Mouse (Mus musculus): ENCODE results near the gene Tmem151b. TPM values are rescaled to one million over a fixed set of nuclear protein-coding genes. Genes with fewer than 3 reads are reported as not detected.

Gene Tmem151b
- polyA plus RNA-seq, 1 experiment from 2014 or later: 41.3 TPM

GRCm38 (mm10) chr17:45578843-45579242 lies 29.4 kb upstream of the Tmem151b start:
- WGBS: 74% methylated on average over 7 of the region's 7 CpGs
- Histone ChIP-seq H3K27ac (ENCODE audit: low read length) (no peak overlapping the region), H3K4me2 (ENCODE audit: low read length) (no peak overlapping the region), H3K9ac (replicated peaks; ENCODE audit: low read depth, low read length) (no peak overlapping the region), H3K9me3 (ENCODE audit: control insufficient read depth, low read length) (no peaks in the 10 kb centered on the region), H3K4me1 (replicated peaks; ENCODE audit: control insufficient read depth, insufficient read depth, low read length) (peaks cover 11% of the 10 kb centered on the region), H3K36me3 (ENCODE audit: control insufficient read depth, insufficient read depth) (no peaks in the 10 kb centered on the region), H3K4me3 (replicated peaks; ENCODE audit: low read length) (no peak overlapping the region), H3K27me3 (replicated peaks; ENCODE audit: control insufficient read depth, insufficient read depth, low read length) (no peaks in the 10 kb centered on the region)
- ATAC-seq: no peak

DNA sequence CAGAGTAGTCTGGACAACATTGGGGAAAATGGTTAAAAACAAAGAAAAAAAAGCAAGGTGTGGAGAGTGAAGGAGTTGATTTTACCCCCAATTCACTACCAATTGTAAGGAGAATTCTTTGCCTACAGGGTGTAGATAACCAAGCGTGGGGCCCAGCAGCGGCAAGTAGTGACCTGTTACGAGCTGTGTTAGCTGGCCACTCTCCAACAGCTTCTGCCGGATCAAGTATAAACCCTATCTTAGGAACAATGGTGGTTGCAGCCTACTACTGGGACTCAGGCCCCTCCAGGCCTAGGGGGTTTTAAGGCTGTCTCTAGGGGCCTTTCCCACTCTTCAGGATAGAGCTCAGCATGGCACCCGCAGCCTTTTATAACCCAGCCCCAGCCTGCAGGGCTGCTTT lies 28.8 kb upstream of the Tmem151b start:
- 51% methylated on average over 5 of the region's 5 CpGs for WGBS
- Histone ChIP-seq H3K4me2 (ENCODE audit: low read length) (no peak overlapping the region), H3K9me3 (ENCODE audit: control insufficient read depth, low read length) (no peaks in the 10 kb centered on the region), H3K27me3 (replicated peaks; ENCODE audit: control insufficient read depth, insufficient read depth, low read length) (no peaks in the 10 kb centered on the region), H3K27ac (ENCODE audit: low read length) (no peak overlapping the region), H3K36me3 (ENCODE audit: control insufficient read depth, insufficient read depth) (no peaks in the 10 kb centered on the region), H3K4me3 (replicated peaks; ENCODE audit: low read length) (no peak overlapping the region), H3K9ac (replicated peaks; ENCODE audit: low read depth, low read length) (no peak overlapping the region), H3K4me1 (replicated peaks; ENCODE audit: control insufficient read depth, insufficient read depth, low read length) (peaks cover 11% of the 10 kb centered on the region)
- no peak for ATAC-seq

DNA sequence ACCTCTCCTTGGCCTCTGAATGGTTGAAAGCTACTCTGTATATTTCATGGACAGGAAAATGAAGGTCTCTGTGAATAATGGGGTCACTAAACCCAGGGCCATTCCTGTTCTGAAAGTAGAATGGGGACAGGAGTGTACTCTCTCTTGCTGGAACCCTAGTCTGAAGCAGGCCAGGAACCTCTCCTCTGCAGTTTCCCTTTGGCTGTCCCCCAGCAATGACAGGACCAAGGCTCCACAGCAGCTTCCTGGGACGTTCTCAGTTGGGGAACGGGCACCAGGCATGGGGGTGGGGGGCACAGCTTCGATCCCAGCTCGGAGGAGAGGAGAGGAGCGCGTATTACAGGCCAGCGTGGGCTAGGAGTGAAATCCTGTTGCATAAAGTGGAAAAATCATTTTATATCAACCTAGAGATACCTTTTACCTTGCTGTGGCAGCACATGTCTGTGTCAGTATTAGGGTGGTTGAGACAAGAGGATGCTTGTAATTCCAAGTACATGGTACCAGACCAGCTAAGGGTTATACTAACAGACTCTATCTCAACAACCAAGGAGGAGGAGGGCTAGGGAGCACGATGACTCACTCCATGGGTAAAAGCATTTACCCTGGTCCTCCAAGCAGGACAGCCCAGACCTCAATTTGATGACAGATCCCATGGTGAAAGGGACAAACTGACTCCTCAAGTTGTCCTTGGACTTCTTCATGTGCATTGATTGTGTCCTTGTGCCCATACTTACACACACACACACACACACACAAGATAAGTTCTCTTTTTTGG lies 25.8 kb upstream of the Tmem151b start:
- Histone ChIP-seq H3K4me3 (replicated peaks; ENCODE audit: low read length) (no peak overlapping the region), H3K27ac (ENCODE audit: low read length) (peak overlapping the region; percentile 98), H3K9ac (replicated peaks; ENCODE audit: low read depth, low read length) (no peak overlapping the region), H3K4me2 (ENCODE audit: low read length) (no peak overlapping the region), H3K9me3 (ENCODE audit: control insufficient read depth, low read length) (no peaks in the 10 kb centered on the region), H3K27me3 (replicated peaks; ENCODE audit: control insufficient read depth, insufficient read depth, low read length) (no peaks in the 10 kb centered on the region), H3K36me3 (ENCODE audit: control insufficient read depth, insufficient read depth) (peaks cover 12% of the 10 kb centered on the region), H3K4me1 (replicated peaks; ENCODE audit: control insufficient read depth, insufficient read depth, low read length) (peaks cover 22% of the 10 kb centered on the region)
- no peak for ATAC-seq
- 87% methylated on average over 8 of the region's 8 CpGs for WGBS

GRCm38 (mm10) chr17:45574129-45574761 lies 24.8 kb upstream of the Tmem151b start:
- H3K36me3 ChIP-seq (ENCODE audit: control insufficient read depth, insufficient read depth): peaks cover 23% of the 10 kb centered on the region
- peak overlapping the region; percentile 100 for H3K4me3 ChIP-seq (replicated peaks; ENCODE audit: low read length)
- peaks cover 22% of the 10 kb centered on the region for H3K4me1 ChIP-seq (replicated peaks; ENCODE audit: control insufficient read depth, insufficient read depth, low read length)
- ATAC-seq: peak; percentile 79
- no peaks in the 10 kb centered on the region for H3K27me3 ChIP-seq (replicated peaks; ENCODE audit: control insufficient read depth, insufficient read depth, low read length)
- no peaks in the 10 kb centered on the region for H3K9me3 ChIP-seq (ENCODE audit: control insufficient read depth, low read length)
- peak overlapping the region; percentile 77 for H3K4me2 ChIP-seq (ENCODE audit: low read length)
- H3K27ac ChIP-seq (ENCODE audit: low read length): peak overlapping the region; percentile 98
- peak overlapping the region; percentile 74 for H3K9ac ChIP-seq (replicated peaks; ENCODE audit: low read depth, low read length)
- 1% methylated on average over 17 of the region's 17 CpGs for whole genome bisulfite sequencing

GRCm38 (mm10) chr17:45573780-45574123 lies 24.3 kb upstream of the Tmem151b start:
- peak overlapping the region; percentile 100 for H3K4me3 ChIP-seq (replicated peaks; ENCODE audit: low read length)
- H3K4me2 ChIP-seq (ENCODE audit: low read length): peak overlapping the region; percentile 77
- peaks cover 28% of the 10 kb centered on the region for H3K36me3 ChIP-seq (ENCODE audit: control insufficient read depth, insufficient read depth)
- H3K9me3 ChIP-seq (ENCODE audit: control insufficient read depth, low read length): no peaks in the 10 kb centered on the region
- no peaks in the 10 kb centered on the region for H3K27me3 ChIP-seq (replicated peaks; ENCODE audit: control insufficient read depth, insufficient read depth, low read length)
- H3K9ac ChIP-seq (replicated peaks; ENCODE audit: low read depth, low read length): peak overlapping the region; percentile 74
- ATAC-seq: peak; percentile 56
- H3K27ac ChIP-seq (ENCODE audit: low read length): peak overlapping the region; percentile 98
- H3K4me1 ChIP-seq (replicated peaks; ENCODE audit: control insufficient read depth, insufficient read depth, low read length): peaks cover 22% of the 10 kb centered on the region
- WGBS: under 1% methylated on average over 18 of the region's 18 CpGs

GRCm38 (mm10) chr17:45573087-45573779 lies 23.8 kb upstream of the Tmem151b start, which contains the start of gene Hsp90ab1:
Gene Hsp90ab1, minus strand, starts transcription at chr17:45573271.
- under 1% methylated on average over 41 of the region's 41 CpGs for WGBS
- peak; percentile 76 for ATAC-seq

GRCm38 (mm10) chr17:45572103-45573086 lies 22.9 kb upstream of the Tmem151b start:
- ATAC-seq: peak; percentile 42
- peak overlapping the region; percentile 100 for H3K4me3 ChIP-seq (replicated peaks; ENCODE audit: low read length)
- under 1% methylated on average over 51 of the region's 57 CpGs for WGBS
- no peaks in the 10 kb centered on the region for H3K27me3 ChIP-seq (replicated peaks; ENCODE audit: control insufficient read depth, insufficient read depth, low read length)
- H3K27ac ChIP-seq (ENCODE audit: low read length): peak overlapping the region; percentile 98
- H3K9ac ChIP-seq (replicated peaks; ENCODE audit: low read depth, low read length): peak overlapping the region; percentile 99
- H3K4me2 ChIP-seq (ENCODE audit: low read length): peak overlapping the region; percentile 77
- H3K9me3 ChIP-seq (ENCODE audit: control insufficient read depth, low read length): no peaks in the 10 kb centered on the region
- peaks cover 22% of the 10 kb centered on the region for H3K4me1 ChIP-seq (replicated peaks; ENCODE audit: control insufficient read depth, insufficient read depth, low read length)
- H3K36me3 ChIP-seq (ENCODE audit: control insufficient read depth, insufficient read depth): peaks cover 38% of the 10 kb centered on the region

More at GRCm38 (mm10) chr17:45573087-45573779, 23.8 kb upstream of the Tmem151b start, which contains the start of gene Hsp90ab1:
- peaks cover 22% of the 10 kb centered on the region for H3K4me1 ChIP-seq (replicated peaks; ENCODE audit: control insufficient read depth, insufficient read depth, low read length)
- peak within 1 kb of the TSS; percentile 77 for H3K4me2 ChIP-seq (ENCODE audit: low read length)
- H3K9me3 ChIP-seq (ENCODE audit: control insufficient read depth, low read length): no peaks in the 10 kb centered on the region
- H3K9ac ChIP-seq (replicated peaks; ENCODE audit: low read depth, low read length): peak within 1 kb of the TSS; percentile 99
- H3K4me3 ChIP-seq (replicated peaks; ENCODE audit: low read length): peak within 1 kb of the TSS; percentile 100
- no peaks in the 10 kb centered on the region for H3K27me3 ChIP-seq (replicated peaks; ENCODE audit: control insufficient read depth, insufficient read depth, low read length)
- peak within 1 kb of the TSS; percentile 98 for H3K27ac ChIP-seq (ENCODE audit: low read length)
- H3K36me3 ChIP-seq (ENCODE audit: control insufficient read depth, insufficient read depth): peaks cover 33% of the 10 kb centered on the region

GRCm38 (mm10) chr17:45569999-45570398 lies 20.5 kb upstream of the Tmem151b start:
- Histone ChIP-seq H3K27ac (ENCODE audit: low read length) (no peak overlapping the region), H3K9me3 (ENCODE audit: control insufficient read depth, low read length) (no peaks in the 10 kb centered on the region), H3K9ac (replicated peaks; ENCODE audit: low read depth, low read length) (no peak overlapping the region), H3K4me3 (replicated peaks; ENCODE audit: low read length) (no peak overlapping the region), H3K4me1 (replicated peaks; ENCODE audit: control insufficient read depth, insufficient read depth, low read length) (peaks cover 28% of the 10 kb centered on the region), H3K36me3 (ENCODE audit: control insufficient read depth, insufficient read depth) (peaks cover 49% of the 10 kb centered on the region), H3K27me3 (replicated peaks; ENCODE audit: control insufficient read depth, insufficient read depth, low read length) (no peaks in the 10 kb centered on the region), H3K4me2 (ENCODE audit: low read length) (no peak overlapping the region)
- no peak for ATAC-seq
- 85% methylated on average over 4 of the region's 4 CpGs for WGBS
